Mouse (Mus musculus) gastrocnemius, adult 2 months (tissue): Measurements from ENCODE around the gene Armc2. TPM values are rescaled to one million over a fixed set of nuclear protein-coding genes. Genes with fewer than 3 reads are reported as not detected.

ENCODE experiments used
- DNase-seq: peaks from one replicate; pipeline ENCODE4 v3.0.0; 2022
- H3K27ac ChIP-seq: fragments of 200-600 bp; 2 replicates; pipeline ENCODE4 v1.8.1; 2022; ENCODE audit warnings: mild to moderate bottlenecking
- H3K4me3 ChIP-seq: fragments of 200-600 bp; 2 replicates; pipeline ENCODE4 v1.8.1; 2022; ENCODE audit warnings: mild to moderate bottlenecking, moderate library complexity
- CTCF ChIP-seq: fragments of 200-600 bp; IDR thresholded peaks from 2 replicates; pipeline ENCODE4 v1.8.1; 2022; ENCODE audit warnings: antibody characterized with exemption, mild to moderate bottlenecking, moderate library complexity
- intact Hi-C: fragments of 180-260 bp; cut with DNase I; formaldehyde crosslinking; loops from one replicate; pipeline ENCODE4 v1.15.1; 2025
- total RNA-seq, 2 experiments: library from RNA; stranded (reverse); gene quantifications; 2 replicates each; pipeline ENCODE4 v1.2.3; 2021

Gene Armc2
- total RNA-seq, 2 experiments from 2014 or later = 0.23 to 0.84 TPM

GRCm38 (mm10) chr10:41901864-41902263 is 116.4 kb downstream of the Armc2 start:
- DNase-seq = peak; percentile 74
- intact Hi-C loops = no loop called here
- Histone ChIP-seq H3K27ac (peak overlapping the region; percentile 70), H3K4me3 (no peak overlapping the region; the same call in 1 of the 2 replicates)
- no peak for TF ChIP-seq CTCF

DNA sequence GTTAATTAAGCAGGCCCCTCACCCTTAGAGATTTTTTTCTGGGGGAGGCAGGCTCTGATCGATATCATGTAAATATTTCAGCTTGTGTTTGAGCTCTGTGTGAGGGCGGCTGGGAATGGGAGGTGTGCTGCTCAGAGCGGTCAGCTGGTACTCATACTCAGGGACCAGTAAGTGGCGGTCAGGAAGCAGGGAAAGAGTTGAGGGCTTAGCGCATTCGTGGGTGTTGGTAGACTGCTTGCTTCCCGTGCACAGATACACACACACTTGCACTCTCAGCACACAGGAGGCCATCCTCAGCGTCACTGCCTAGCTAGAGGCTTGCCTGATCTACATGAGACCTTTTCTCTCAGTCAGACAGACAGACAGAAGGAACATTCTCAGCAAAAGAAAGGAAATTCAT is 116.8 kb downstream of the Armc2 start:
- intact Hi-C loops = no loop called here
- Histone ChIP-seq H3K4me3 (0 out of 2 replicates have a peak overlapping the region, but pooled peaks have one; percentile 15), H3K27ac (peak overlapping the region; percentile 70)
- TF ChIP-seq CTCF = no peak
- DNase-seq = no peak

DNA sequence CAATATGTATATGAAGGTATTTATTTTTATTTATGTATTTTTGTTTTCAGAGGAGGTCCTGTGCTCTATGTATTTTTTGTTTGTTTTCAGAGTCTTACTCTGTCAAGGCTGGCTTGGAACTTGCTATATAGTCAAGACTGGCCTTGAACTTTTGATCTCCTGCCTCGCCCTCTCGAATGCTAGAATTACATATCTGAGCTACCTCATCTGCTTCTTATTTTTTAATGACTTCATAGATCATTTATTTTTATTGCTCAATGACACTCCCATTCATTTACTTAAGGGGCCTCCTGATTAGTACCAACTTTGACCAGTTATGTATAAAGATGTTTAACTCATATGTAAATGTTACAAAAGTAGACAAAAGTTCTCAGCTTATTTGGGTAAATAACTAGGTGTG is 121.4 kb downstream of the Armc2 start:
- DNase-seq = no peak
- intact Hi-C loops = no loop called here
- no peak for TF ChIP-seq CTCF
- Histone ChIP-seq H3K27ac (no peak overlapping the region), H3K4me3 (no peak overlapping the region)

DNA sequence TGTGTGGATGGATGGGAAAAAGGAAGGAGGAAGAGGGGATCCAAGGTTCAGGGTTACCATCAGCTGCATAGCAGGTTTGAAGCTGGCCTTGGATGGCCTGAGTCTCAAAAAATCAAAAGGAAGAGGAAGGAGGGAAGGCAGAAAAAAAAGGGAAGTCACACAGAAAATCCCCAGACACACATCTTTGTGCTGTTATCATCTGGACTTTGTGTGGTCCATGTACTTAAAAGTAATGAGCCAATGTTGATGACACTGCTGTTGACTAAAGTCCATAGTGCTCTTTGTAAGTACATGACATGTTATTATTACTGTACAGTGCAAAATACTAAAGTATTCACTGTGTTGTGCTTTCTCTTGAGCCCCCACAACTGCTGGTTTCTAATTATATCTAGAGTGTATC is 121.8 kb downstream of the Armc2 start:
- H3K4me3 ChIP-seq = no peak overlapping the region
- no peak for TF ChIP-seq CTCF
- intact Hi-C loops = no loop called here
- H3K27ac ChIP-seq = no peak overlapping the region
- no peak for DNase-seq

GRCm38 (mm10) chr10:41893433-41894411 is 124.5 kb downstream of the Armc2 start:
- H3K27ac ChIP-seq = peak overlapping the region; percentile 90
- TF ChIP-seq CTCF = no peak
- peak overlapping the region; percentile 41 for H3K4me3 ChIP-seq
- intact Hi-C loops = no loop called here
- peak; percentile 78 for DNase-seq

DNA sequence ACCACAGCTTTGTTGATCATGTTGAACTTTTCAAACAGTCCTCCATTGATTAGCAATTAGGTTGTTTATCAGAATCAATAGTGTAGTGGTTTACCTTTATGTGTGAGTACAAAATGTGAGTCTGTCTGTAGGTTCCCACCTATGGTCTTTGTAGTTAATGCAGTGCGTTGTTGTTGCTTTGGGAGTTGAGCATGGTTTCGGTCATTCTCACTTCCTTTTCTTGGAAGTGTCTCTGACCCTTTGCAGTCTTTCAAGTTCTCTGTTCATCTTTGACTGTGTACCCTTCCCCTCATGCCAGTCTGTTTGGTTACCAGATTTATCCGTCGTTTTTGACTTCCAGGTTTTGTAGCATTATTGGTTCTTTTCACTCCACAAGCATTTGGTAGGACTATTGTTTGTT is 126.9 kb downstream of the Armc2 start:
- intact Hi-C loops = no loop called here
- TF ChIP-seq CTCF = no peak
- Histone ChIP-seq H3K4me3 (peak overlapping the region; percentile 85), H3K27ac (peak overlapping the region; percentile 25)
- DNase-seq = no peak

GRCm38 (mm10) chr10:41890537-41890936 is 127.7 kb downstream of the Armc2 start:
- TF ChIP-seq CTCF = no peak
- peak overlapping the region; percentile 25 for H3K27ac ChIP-seq
- no peak for DNase-seq
- intact Hi-C loops = no loop called here
- peak overlapping the region; percentile 85 for H3K4me3 ChIP-seq

GRCm38 (mm10) chr10:41889566-41889965 is 128.7 kb downstream of the Armc2 start:
- no peak for TF ChIP-seq CTCF
- DNase-seq = no peak
- intact Hi-C loops = no loop called here
- peak overlapping the region; percentile 36 for H3K27ac ChIP-seq
- H3K4me3 ChIP-seq = peak overlapping the region; percentile 85

DNA sequence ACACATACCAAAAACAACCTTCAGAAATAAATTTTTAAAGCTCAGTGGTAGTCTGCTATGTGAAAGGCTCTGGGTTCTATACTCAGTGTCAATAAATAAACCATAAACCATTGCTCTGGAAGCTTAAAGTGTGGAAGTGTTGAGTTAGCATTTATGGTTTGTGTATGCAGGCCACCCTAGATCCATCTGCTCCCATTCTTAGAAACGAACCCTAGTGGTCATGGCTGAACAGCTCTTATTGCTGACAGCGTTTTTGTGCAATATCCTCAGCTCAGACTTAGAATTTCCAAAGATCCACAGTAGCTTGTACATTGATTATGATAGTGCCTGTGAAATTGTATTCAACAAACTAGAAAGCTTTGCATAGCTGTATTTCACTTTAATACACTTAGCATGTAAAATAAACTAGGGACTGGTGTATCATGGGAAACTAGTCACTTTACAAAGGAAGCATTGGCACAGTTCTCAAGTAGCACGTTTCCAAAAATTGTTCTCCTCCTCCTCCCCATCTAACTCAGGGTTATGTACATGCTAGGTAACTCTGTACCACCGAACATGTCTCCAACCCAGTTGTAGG is 129.8 kb downstream of the Armc2 start:
- Histone ChIP-seq H3K4me3 (peak overlapping the region; percentile 85), H3K27ac (peak overlapping the region; percentile 99)
- DNase-seq = no peak
- peak; percentile 60 for TF ChIP-seq CTCF
- intact Hi-C loops = loop anchor here (1.0 kb wide), 1 partner anchor 56 kb away; no protein-coding TSS in a partner anchor

DNA sequence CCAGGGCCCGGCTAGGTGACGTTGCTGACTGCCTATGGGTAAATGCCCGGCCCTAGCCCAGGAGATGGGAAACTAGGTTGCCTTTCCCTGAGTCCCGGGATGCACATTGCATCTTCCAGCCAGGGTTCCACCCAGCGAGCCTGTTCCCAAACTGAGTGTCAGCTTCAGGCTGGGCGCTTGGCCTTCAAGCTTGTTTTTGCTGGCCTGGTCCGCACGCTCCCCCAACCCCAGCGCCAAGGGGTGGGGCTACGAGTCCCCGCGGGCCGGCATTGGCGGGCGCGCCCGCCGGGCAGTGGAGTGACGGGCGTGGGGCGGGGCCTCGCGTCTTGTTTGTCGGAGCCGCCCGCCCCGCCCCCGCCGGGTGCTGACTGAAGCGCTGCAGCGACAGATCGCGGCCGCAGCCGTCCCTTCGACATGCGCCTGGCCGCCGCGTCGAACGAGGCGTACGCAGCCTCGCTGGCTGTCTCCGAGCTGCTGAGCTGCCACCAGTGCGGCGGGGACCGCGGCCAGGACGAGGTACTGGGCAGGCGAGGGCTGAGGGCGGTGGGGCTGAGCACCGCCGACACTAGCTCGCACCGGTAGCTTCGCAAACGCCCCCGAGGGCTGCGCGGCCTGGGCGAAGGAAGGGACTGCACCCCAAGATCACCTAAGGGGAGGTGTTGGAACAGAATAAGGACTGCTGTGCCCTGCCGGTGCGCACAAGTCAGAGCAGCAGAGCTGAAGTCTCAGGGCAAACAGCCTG is 131.0 kb downstream of the Armc2 start:
- Histone ChIP-seq H3K4me3 (peak overlapping the region; percentile 85), H3K27ac (peak overlapping the region; percentile 99)
- no peak for TF ChIP-seq CTCF
- peak; percentile 99 for DNase-seq
- intact Hi-C loops = no loop called here

GRCm38 (mm10) chr10:41883741-41884575 is 134.3 kb downstream of the Armc2 start:
- H3K4me3 ChIP-seq = no peak overlapping the region
- no peak for DNase-seq
- peak overlapping the region; percentile 67 for H3K27ac ChIP-seq
- no peak for TF ChIP-seq CTCF
- intact Hi-C loops = no loop called here

DNA sequence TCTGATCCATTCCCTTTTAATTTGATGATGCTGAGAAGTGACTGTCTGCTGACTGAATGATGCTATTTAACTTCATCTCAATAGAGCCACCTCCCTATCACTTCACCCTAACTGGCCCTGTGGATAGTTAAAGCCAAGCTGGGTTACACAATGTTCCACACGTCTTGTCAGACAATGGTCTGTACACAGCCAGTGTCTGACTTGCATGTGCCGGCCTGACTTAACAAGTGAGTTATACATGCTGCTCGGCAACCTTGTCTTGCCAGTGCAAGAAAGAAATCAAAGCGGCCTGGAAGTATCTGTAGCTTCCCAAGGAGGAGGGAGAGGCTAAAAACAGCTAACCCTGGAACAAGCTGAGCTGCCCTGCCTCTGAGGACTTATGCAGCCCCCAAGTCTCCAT is 136.8 kb downstream of the Armc2 start:
- DNase-seq = no peak
- peak overlapping the region; percentile 59 for H3K27ac ChIP-seq

More for the DNA sequence above, 136.8 kb downstream of the Armc2 start:
- no peak for TF ChIP-seq CTCF
- intact Hi-C loops = no loop called here
- H3K4me3 ChIP-seq = no peak overlapping the region
